Mouse (Mus musculus) hindbrain, postnatal 0 days (tissue): Measurements from ENCODE around the gene Arhgap31. TPM values are rescaled to one million over a fixed set of nuclear protein-coding genes. Genes with fewer than 3 reads are reported as not detected.

Source experiments
- ATAC-seq: fragments of 200-750 bp; cut with Nextera tagmentation; 2 replicates; pipeline ENCODE4 v1.8.0; 2017; ENCODE audit warnings: mild to moderate bottlenecking, moderate TSS enrichment, moderate library complexity
- DNase-seq: peaks from one replicate; pipeline ENCODE4 v3.0.0-alpha.2; 2015; ENCODE audit warnings: low spot score
- H3K27ac ChIP-seq: fragments of 300-500 bp; sonication (generic); 2 replicates; pipeline ENCODE4 v1.5.1; 2014; ENCODE audit warnings: mild to moderate bottlenecking
- H3K27me3 ChIP-seq: fragments of 300-500 bp; sonication (generic); 2 replicates; pipeline ENCODE4 v1.6.1; 2014; ENCODE audit warnings: low read length, mixed read lengths; ENCODE audit not compliant: insufficient read depth
- H3K36me3 ChIP-seq: fragments of 300-500 bp; sonication (generic); 2 replicates; pipeline ENCODE4 v1.6.1; 2014; ENCODE audit warnings: low read length, mixed read lengths; ENCODE audit not compliant: insufficient read depth
- H3K4me1 ChIP-seq: fragments of 300-500 bp; sonication (generic); 2 replicates; pipeline ENCODE4 v1.6.1; 2014; ENCODE audit warnings: antibody characterized with exemption, low read length, mixed read lengths; ENCODE audit not compliant: insufficient read depth
- H3K4me2 ChIP-seq: fragments of 300-500 bp; sonication (generic); 2 replicates; pipeline ENCODE4 v1.6.1; 2014; ENCODE audit warnings: low read depth, mild to moderate bottlenecking, low read length, moderate library complexity, mixed read lengths
- H3K4me3 ChIP-seq: fragments of 300-500 bp; sonication (generic); 2 replicates; pipeline ENCODE4 v1.5.1; 2014; ENCODE audit warnings: low read length
- H3K9ac ChIP-seq: fragments of 300-500 bp; sonication (generic); replicated peaks from 2 replicates; pipeline ENCODE4 v1.6.1; 2014; ENCODE audit warnings: mild to moderate bottlenecking, low read length, moderate library complexity, mixed read lengths
- H3K9me3 ChIP-seq: fragments of 300-500 bp; sonication (generic); 2 replicates; pipeline ENCODE4 v1.6.1; 2016; ENCODE audit warnings: low read length, mixed read lengths
- CTCF ChIP-seq: IDR thresholded peaks from 2 replicates; pipeline ENCODE4 v1.5.1; 2016; ENCODE audit warnings: antibody characterized with exemption, control low read depth, low read depth
- WGBS: fragments of 180-500 bp; shearing (Covaris S2); extraction: QIAGEN DNeasy Blood & Tissue Kit; methylation state at CpG from one replicate; pipeline ENCODE4 v1.1.7; 2014; 5-methylcytosine and 5-hydroxymethylcytosine counted together
- polyA plus RNA-seq: library from polyadenylated mRNA; unstranded; fragments of >200 nt; fragmentation: Nextera tagmentation; extraction: Ambion mirVana; gene quantifications from 2 replicates; pipeline ENCODE4 v1.2.1, GENCODE M21; 2015
- total RNA-seq: library from RNA; depleted of rRNA; stranded (reverse); fragments of >200 nt; gene quantifications from 2 replicates; pipeline ENCODE4 v1.2.3, GENCODE M21; 2014

The Arhgap31 gene
- total and polyA plus RNA-seq, 2 experiments from 2014 or later, result 4.6 to 12.7 TPM

DNA sequence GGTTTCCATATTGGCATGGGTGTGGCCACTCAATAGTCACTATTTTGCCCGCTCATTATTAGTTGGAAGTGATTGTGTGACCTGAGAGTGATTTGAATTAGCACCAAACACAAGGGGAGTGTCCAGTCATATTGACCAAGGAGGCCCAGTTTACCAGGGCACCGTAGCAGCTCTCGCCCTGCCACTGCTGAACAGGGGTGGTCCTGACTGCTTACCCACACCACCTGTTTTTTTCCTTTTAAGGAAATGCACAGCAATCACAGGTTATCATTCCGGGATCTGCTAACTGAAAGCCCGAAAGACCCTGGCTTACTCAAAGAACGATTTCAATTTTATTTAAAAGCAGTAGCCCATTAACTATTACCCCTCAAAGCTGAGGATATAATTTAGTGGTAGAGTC, 35.9 kb downstream of the Arhgap31 start:
- H3K4me1 ChIP-seq, result peaks cover 7% of the 10 kb centered on the region
- no peak overlapping the region for H3K4me3 ChIP-seq
- no peak overlapping the region for H3K4me2 ChIP-seq
- DNase-seq, result no peak
- TF ChIP-seq CTCF, result no peak
- no peaks in the 10 kb centered on the region for H3K9me3 ChIP-seq
- no peaks in the 10 kb centered on the region for H3K36me3 ChIP-seq
- WGBS, result 94% methylated on average over 6 of the region's 6 CpGs
- ATAC-seq, result no peak
- no peak overlapping the region for H3K9ac ChIP-seq
- no peaks in the 10 kb centered on the region for H3K27me3 ChIP-seq
- no peak overlapping the region for H3K27ac ChIP-seq

DNA sequence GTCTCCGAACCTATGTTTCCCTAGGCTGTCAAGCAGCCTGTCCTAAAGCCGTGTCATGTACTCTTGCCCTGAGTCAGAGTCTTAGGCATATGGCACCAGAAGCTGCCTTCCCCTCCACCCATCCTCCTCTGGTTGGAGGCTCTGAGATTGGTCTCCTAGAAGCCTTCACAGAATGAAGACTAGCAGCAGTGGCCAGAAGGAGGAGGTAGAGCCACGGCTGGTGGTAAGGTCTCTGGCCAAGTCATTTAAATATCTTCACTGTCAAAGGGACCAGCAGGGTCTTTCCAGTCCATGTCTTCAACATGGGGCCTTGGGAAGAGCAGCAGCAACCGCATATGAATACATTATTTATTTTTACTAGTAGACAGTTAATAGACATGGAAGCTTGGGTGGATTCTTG, 36.4 kb downstream of the Arhgap31 start:
- no peak overlapping the region for H3K4me3 ChIP-seq
- no peak for TF ChIP-seq CTCF
- H3K9ac ChIP-seq, result no peak overlapping the region
- H3K27ac ChIP-seq, result no peak overlapping the region
- H3K9me3 ChIP-seq, result no peaks in the 10 kb centered on the region
- H3K27me3 ChIP-seq, result no peaks in the 10 kb centered on the region
- ATAC-seq (no peak), DNase-seq (no peak)
- 92% methylated on average over 4 of the region's 4 CpGs for WGBS
- H3K36me3 ChIP-seq, result no peaks in the 10 kb centered on the region
- H3K4me2 ChIP-seq, result no peak overlapping the region
- peaks cover 10% of the 10 kb centered on the region for H3K4me1 ChIP-seq

DNA sequence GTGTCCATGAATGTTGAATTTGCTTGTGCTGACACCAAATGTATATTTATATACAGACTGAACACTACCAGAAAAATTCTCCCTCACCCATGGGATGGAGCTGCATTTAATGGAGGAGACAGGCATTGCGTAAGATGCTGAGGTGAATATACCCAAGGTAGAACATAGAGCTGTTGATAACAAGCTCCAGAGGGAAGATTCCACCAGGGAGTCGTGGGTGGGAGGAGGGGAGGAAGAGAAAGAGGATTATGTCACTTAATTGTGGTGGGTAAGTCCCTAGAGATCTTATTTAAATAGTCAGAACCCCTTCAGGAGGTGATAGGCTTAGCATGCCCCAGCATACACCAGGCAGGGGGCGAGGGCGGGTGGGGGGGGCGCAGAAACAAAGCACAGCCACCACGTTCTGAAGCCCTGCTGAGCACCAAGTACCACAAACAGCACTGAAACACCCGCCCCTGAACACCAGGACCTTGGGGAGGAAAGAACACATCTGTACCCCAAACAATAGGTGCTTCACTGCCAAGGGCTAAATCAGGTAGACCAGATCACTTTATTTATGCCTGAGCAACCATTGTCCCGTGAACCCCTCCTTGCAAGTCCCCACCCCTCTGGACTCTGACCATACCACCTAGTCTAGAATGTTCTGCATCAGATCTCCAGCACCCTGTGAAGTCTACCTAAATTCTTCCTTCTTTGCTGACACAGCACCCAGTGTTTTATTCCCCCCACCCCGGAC, 37.3 kb downstream of the Arhgap31 start:
- H3K36me3 ChIP-seq, result no peaks in the 10 kb centered on the region
- H3K27me3 ChIP-seq, result no peaks in the 10 kb centered on the region
- H3K9me3 ChIP-seq, result no peaks in the 10 kb centered on the region
- no peak for DNase-seq
- WGBS, result 76% methylated on average over 9 of the region's 9 CpGs
- H3K4me1 ChIP-seq, result peaks cover 10% of the 10 kb centered on the region
- H3K4me3 ChIP-seq, result no peak overlapping the region
- no peak for TF ChIP-seq CTCF
- H3K27ac ChIP-seq, result no peak overlapping the region
- H3K4me2 ChIP-seq, result no peak overlapping the region
- ATAC-seq, result no peak
- H3K9ac ChIP-seq, result no peak overlapping the region

DNA sequence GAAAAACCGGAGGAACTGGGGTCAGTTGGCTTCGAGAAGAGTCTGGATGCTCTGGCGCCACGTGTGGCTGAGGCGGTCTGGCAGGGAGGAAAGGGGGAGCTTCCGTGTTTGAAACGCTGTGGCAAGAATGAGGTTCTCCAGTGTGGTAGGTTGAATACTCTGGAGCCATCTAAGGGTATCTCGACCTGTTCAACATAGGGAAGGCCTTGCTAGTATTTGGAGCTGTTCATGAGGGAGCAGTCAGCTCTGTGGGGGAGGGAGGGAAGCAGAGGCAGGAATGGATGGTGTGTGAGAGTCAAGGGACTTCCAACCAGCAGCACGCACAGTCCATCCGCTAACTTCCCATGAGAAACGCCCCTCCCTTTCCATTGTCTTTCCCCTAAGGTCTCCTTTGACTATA, 38.2 kb downstream of the Arhgap31 start:
- Histone ChIP-seq H3K27me3 (no peaks in the 10 kb centered on the region), H3K9ac (no peak overlapping the region), H3K36me3 (no peaks in the 10 kb centered on the region), H3K9me3 (no peaks in the 10 kb centered on the region), H3K27ac (peak overlapping the region; percentile 38; the same call in 1 of the 2 replicates), H3K4me1 (peaks cover 10% of the 10 kb centered on the region), H3K4me2 (no peak overlapping the region), H3K4me3 (no peak overlapping the region)
- ATAC-seq (no peak), DNase-seq (no peak)
- no peak for TF ChIP-seq CTCF
- WGBS, result 86% methylated on average over 11 of the region's 11 CpGs

DNA sequence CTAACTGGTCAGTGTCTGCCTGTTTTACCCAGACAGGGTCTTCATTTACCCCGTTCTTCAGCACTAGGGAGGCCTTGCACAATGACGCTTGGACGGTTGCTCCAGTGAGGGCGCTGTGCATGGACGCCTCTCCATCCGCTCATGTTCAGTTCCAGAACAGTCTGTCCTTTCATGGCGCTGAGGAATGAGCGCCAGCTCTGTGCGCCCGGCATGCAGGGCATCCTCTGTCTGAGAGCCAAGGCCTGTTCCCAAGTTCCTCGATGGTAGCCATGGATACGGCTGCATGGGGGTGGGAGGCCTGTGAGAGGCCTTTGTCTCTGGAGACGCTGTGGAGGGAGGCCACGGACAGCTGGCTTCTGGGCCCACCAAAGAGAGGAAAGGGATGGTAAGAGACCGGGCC, 39.6 kb downstream of the Arhgap31 start:
- peak overlapping the region; percentile 38 for H3K27ac ChIP-seq
- no peak overlapping the region for H3K4me3 ChIP-seq
- TF ChIP-seq CTCF, result peak; percentile 58
- peak overlapping the region; percentile 23; the same call in 1 of the 2 replicates for H3K4me2 ChIP-seq
- ATAC-seq (peak; percentile 98), DNase-seq (peak; percentile 89)
- peaks cover 17% of the 10 kb centered on the region for H3K4me1 ChIP-seq
- H3K9ac ChIP-seq, result no peak overlapping the region
- no peaks in the 10 kb centered on the region for H3K9me3 ChIP-seq
- WGBS, result 21% methylated on average over 15 of the region's 15 CpGs
- no peaks in the 10 kb centered on the region for H3K36me3 ChIP-seq
- no peaks in the 10 kb centered on the region for H3K27me3 ChIP-seq

DNA sequence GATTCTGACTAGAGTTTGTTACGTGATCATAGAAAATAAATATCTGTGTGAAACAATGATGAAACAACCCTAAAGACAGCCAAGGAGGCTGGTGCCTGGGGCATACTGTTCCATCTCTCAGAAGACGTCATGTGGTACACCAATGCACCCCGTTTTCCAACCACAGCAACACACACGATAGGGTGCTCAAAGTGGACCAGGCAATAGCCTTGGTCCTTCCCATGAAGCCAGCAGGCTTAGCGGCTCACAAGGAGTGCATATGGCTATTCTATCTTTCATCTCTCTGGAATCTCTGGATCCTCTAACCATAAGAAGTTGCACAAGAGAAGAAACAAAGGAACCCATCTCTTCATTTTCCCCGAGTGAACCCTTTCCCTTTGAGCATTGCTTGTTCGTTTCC, 40.1 kb downstream of the Arhgap31 start:
- Histone ChIP-seq H3K36me3 (no peaks in the 10 kb centered on the region), H3K4me3 (no peak overlapping the region), H3K4me2 (no peak overlapping the region), H3K27ac (peak overlapping the region; percentile 38), H3K9me3 (no peaks in the 10 kb centered on the region), H3K9ac (no peak overlapping the region), H3K27me3 (no peaks in the 10 kb centered on the region), H3K4me1 (peaks cover 17% of the 10 kb centered on the region)
- TF ChIP-seq CTCF, result no peak
- WGBS, result 72% methylated on average over 7 of the region's 7 CpGs
- ATAC-seq (no peak), DNase-seq (no peak)

DNA sequence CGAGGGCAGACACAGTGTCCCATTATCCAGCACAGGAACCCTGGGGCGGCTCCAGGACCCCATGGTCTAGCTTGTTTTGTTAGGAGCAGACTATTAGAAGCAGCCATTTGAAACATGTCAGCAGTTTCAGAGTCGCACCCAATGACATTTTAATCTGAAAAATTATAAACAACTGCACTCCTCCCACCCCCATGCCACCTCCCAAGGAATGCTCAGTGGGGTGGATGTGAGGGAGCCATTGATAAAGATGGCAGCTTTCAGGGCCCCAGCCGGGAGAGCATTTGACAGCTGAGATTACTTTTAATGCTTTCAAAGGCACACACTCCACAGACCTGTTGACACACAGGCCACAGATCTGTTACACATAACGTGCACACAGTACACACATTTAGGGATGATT, 40.7 kb downstream of the Arhgap31 start:
- DNase-seq (no peak), ATAC-seq (no peak)
- Histone ChIP-seq H3K4me1 (peaks cover 17% of the 10 kb centered on the region), H3K36me3 (no peaks in the 10 kb centered on the region), H3K9ac (no peak overlapping the region), H3K9me3 (no peaks in the 10 kb centered on the region), H3K27me3 (no peaks in the 10 kb centered on the region), H3K4me3 (no peak overlapping the region), H3K27ac (peak overlapping the region; percentile 38; the same call in 1 of the 2 replicates), H3K4me2 (no peak overlapping the region)
- WGBS, result 42% methylated on average over 5 of the region's 5 CpGs
- no peak for TF ChIP-seq CTCF
